Mouse (Mus musculus) midbrain, embryonic 12.5 days (tissue): ENCODE data around the gene Arpp21. TPM values are rescaled to one million over a fixed set of nuclear protein-coding genes. Genes with fewer than 3 reads are reported as not detected.

Experiments
- ATAC-seq: fragments of 200-750 bp; cut with Nextera tagmentation; 2 replicates; pipeline ENCODE4 v1.8.0; 2017; ENCODE audit warnings: low read depth, moderate TSS enrichment, moderate library complexity; ENCODE audit not compliant: low FRiP score
- H3K27ac ChIP-seq: fragments of 300-500 bp; sonication (generic); replicated peaks from 2 replicates; pipeline ENCODE4 v1.5.1; 2016; ENCODE audit warnings: mild to moderate bottlenecking
- H3K27me3 ChIP-seq: fragments of 300-500 bp; sonication (generic); 2 replicates; pipeline ENCODE4 v1.6.1; 2016; ENCODE audit warnings: mild to moderate bottlenecking
- H3K36me3 ChIP-seq: fragments of 300-500 bp; sonication (generic); 2 replicates; pipeline ENCODE4 v1.6.1; 2016
- H3K4me1 ChIP-seq: fragments of 300-500 bp; sonication (generic); 2 replicates; pipeline ENCODE4 v1.6.1; 2016
- H3K4me2 ChIP-seq: fragments of 300-500 bp; sonication (generic); replicated peaks from 2 replicates; pipeline ENCODE4 v1.6.1; 2016; ENCODE audit warnings: mild to moderate bottlenecking, moderate library complexity
- H3K4me3 ChIP-seq: fragments of 300-500 bp; sonication (generic); 2 replicates; pipeline ENCODE4 v1.5.1; 2016; ENCODE audit warnings: mild to moderate bottlenecking
- H3K9ac ChIP-seq: fragments of 300-500 bp; sonication (generic); replicated peaks from 2 replicates; pipeline ENCODE4 v1.6.1; 2016; ENCODE audit warnings: mild to moderate bottlenecking, moderate library complexity
- H3K9me3 ChIP-seq: fragments of 300-500 bp; sonication (generic); 2 replicates; pipeline ENCODE4 v1.6.1; 2016; ENCODE audit warnings: mild to moderate bottlenecking
- WGBS: fragments of 180-500 bp; shearing (Covaris S2); methylation state at CpG from one replicate; pipeline ENCODE4 v1.1.7; 2016; 5-methylcytosine and 5-hydroxymethylcytosine counted together
- polyA plus RNA-seq: library from polyadenylated mRNA; unstranded; fragments of >200 nt; fragmentation: Nextera tagmentation; extraction: Ambion mirVana; gene quantifications from 2 replicates; pipeline ENCODE4 v1.2.1, GENCODE M21; 2016

Arpp21 gene
- polyA plus RNA-seq, 1 experiment from 2014 or later = 10.1 TPM

DNA sequence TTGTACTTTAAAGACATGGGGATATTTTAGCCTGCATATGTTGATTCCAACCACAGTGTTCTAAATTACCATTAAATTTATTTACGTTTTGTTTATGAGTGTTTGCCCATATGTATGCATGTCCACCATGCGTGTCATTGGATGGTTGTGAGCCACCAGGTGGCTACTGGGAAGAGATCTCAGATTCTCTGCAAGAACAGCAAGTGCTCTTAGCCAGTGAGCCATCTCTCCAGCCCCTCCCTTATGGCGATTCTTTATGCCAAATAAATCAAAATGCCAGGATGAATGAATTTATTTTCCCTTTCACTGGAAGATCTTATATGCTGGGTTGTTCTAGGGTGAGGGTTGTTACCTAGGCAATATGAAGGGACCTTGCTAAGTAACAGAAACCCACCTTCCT is 7.3 kb downstream of the Arpp21 start:
- Histone ChIP-seq H3K4me2 (no peak overlapping the region), H3K4me3 (no peak overlapping the region), H3K27me3 (peaks cover 12% of the 10 kb centered on the region), H3K27ac (no peak overlapping the region), H3K9me3 (no peaks in the 10 kb centered on the region), H3K9ac (no peak overlapping the region), H3K36me3 (no peaks in the 10 kb centered on the region), H3K4me1 (no peaks in the 10 kb centered on the region)
- ATAC-seq = no peak
- 92% methylated on average over 3 of the region's 3 CpGs for WGBS

DNA sequence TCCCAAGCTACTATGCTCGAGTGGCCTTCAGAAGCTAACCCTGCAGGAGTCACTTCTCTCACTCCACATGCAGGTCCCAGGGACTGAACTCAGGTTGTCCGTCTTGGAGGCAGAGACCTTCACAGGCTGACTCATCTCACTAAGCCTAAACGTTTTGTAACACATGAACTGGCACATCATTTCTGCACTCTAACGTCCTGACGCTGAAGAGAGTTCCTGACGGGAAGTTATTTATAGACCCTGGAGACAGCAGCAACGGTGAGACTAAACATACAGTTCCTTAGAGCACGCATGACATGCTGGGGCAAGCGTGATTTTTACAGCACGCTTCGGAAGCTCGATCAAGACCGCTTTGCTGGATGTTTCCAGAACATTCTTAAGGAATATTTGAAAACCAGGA is 8.6 kb downstream of the Arpp21 start:
- no peak overlapping the region for H3K27ac ChIP-seq
- no peaks in the 10 kb centered on the region for H3K36me3 ChIP-seq
- ATAC-seq = no peak
- H3K4me1 ChIP-seq = no peaks in the 10 kb centered on the region
- no peak overlapping the region for H3K4me3 ChIP-seq
- H3K27me3 ChIP-seq = peaks cover 2% of the 10 kb centered on the region
- no peaks in the 10 kb centered on the region for H3K9me3 ChIP-seq
- no peak overlapping the region for H3K9ac ChIP-seq
- WGBS = 90% methylated on average over 13 of the region's 13 CpGs
- no peak overlapping the region for H3K4me2 ChIP-seq

DNA sequence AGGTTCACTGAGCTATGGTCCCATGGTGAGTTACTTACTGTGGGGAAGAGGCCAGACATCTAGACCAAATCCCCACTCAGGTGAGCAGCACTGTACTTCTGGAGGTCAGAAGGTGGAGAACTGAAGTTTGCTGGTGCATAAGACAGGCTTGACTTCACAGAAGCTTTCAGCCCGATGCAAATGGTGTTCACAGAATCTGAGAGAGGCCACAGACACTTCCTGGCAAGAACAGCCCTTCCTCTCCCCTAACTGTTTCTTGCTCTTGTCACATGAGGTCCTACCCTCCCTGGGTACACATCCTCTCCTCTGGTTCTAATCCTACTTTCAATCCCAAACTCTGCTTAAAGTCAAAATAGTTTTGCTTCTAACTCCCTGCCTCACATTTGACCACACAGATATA is 9.2 kb downstream of the Arpp21 start:
- no peaks in the 10 kb centered on the region for H3K4me1 ChIP-seq
- no peak overlapping the region for H3K9ac ChIP-seq
- no peaks in the 10 kb centered on the region for H3K9me3 ChIP-seq
- H3K4me2 ChIP-seq = no peak overlapping the region
- no peaks in the 10 kb centered on the region for H3K27me3 ChIP-seq
- 68% methylated on average over 1 of the region's 1 CpGs for WGBS
- no peak for ATAC-seq
- no peak overlapping the region for H3K27ac ChIP-seq
- H3K4me3 ChIP-seq = no peak overlapping the region
- H3K36me3 ChIP-seq = no peaks in the 10 kb centered on the region

DNA sequence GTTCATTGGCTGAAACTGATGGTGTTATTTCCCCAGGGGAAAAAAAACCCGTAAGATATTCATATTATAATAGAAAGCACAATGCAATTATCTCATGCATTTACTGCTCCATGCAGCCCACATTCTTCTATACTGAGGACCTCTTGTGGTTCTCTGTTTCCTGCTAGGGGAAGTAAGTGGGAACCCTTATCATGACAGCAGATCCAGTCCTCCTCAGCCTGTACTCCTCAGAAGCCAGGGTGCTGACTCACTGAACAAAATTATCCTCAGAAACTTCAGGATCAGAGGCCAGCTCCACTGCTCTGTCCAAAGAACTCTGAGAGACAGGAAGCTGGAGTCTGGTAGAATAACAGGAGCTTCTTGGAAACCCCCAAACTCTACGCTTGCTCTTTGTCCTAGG is 10.7 kb downstream of the Arpp21 start:
- 74% methylated on average over 2 of the region's 2 CpGs for WGBS
- no peak for ATAC-seq
- Histone ChIP-seq H3K4me3 (no peak overlapping the region), H3K9ac (no peak overlapping the region), H3K4me1 (no peaks in the 10 kb centered on the region), H3K9me3 (no peaks in the 10 kb centered on the region), H3K27ac (no peak overlapping the region), H3K36me3 (no peaks in the 10 kb centered on the region), H3K27me3 (no peaks in the 10 kb centered on the region), H3K4me2 (no peak overlapping the region)

DNA sequence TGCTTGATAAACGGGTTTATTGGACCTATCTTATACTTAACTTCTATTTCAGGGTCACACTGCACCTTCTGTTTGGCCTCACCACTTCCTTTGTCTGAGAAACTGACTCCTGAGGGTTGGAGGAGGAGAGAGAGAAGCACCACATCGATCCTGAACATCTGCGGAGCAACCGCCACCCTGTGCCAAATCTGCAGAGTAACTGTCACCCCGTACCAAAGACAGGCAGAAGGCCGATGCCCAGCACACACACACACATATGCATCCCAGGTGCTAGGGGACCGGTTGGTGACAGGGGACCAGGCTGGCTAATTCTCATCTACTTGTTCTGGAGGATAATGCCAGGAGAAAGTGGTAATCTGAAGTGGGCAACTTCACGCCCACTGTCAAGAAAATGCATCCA is 16.4 kb downstream of the Arpp21 start:
- no peaks in the 10 kb centered on the region for H3K9me3 ChIP-seq
- ATAC-seq = no peak
- H3K4me2 ChIP-seq = no peak overlapping the region
- no peaks in the 10 kb centered on the region for H3K4me1 ChIP-seq
- no peak overlapping the region for H3K9ac ChIP-seq
- WGBS = 86% methylated on average over 8 of the region's 8 CpGs
- H3K36me3 ChIP-seq = no peaks in the 10 kb centered on the region
- no peak overlapping the region for H3K4me3 ChIP-seq
- no peak overlapping the region for H3K27ac ChIP-seq
- H3K27me3 ChIP-seq = no peaks in the 10 kb centered on the region

DNA sequence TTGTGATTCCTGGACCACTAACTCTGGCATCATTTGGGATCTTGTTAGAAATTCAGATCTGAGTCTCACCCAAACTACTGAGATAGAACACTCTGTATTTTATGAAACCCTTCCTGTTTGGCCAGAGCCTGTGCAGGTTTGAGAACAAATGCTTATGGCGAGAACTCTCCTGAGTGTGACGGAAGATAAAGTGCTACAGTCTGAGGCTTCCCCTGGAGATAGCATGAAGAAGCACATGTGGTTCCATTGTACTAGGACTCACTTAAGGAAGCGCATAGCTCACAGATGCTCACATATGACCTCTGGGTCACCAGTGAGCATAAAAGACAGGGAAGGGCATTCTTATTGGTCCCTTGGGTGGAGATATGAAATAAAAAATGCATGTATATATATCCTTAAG is 17.5 kb downstream of the Arpp21 start:
- H3K9me3 ChIP-seq = no peaks in the 10 kb centered on the region
- 69% methylated on average over 3 of the region's 3 CpGs for WGBS
- no peaks in the 10 kb centered on the region for H3K4me1 ChIP-seq
- ATAC-seq = no peak
- H3K27me3 ChIP-seq = no peaks in the 10 kb centered on the region
- H3K4me3 ChIP-seq = no peak overlapping the region
- H3K27ac ChIP-seq = no peak overlapping the region
- H3K4me2 ChIP-seq = no peak overlapping the region
- no peaks in the 10 kb centered on the region for H3K36me3 ChIP-seq
- no peak overlapping the region for H3K9ac ChIP-seq

DNA sequence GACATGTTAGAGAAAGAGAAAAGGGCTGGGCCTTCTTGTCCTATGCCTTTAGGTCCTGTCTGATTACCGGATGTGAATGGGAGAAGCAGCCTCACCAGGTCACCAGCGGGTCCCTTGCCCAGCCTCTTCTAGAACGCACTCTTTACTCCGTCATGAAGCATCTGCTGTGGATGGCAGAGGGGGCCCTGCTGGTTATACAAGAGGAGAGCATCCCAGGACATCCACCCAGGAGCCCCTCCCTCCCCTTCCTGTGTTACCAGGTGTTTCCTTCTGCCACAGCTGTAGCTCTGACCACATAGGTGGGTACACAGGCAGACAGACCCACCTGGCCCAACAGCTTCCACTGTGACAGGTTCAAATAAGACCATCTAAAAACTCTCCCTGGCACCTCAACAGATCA is 18.6 kb downstream of the Arpp21 start:
- no peak overlapping the region for H3K27ac ChIP-seq
- H3K4me1 ChIP-seq = no peaks in the 10 kb centered on the region
- no peak for ATAC-seq
- H3K36me3 ChIP-seq = no peaks in the 10 kb centered on the region
- H3K9ac ChIP-seq = no peak overlapping the region
- 82% methylated on average over 4 of the region's 4 CpGs for WGBS
- H3K4me3 ChIP-seq = no peak overlapping the region
- no peaks in the 10 kb centered on the region for H3K27me3 ChIP-seq
- no peak overlapping the region for H3K4me2 ChIP-seq
- no peaks in the 10 kb centered on the region for H3K9me3 ChIP-seq

DNA sequence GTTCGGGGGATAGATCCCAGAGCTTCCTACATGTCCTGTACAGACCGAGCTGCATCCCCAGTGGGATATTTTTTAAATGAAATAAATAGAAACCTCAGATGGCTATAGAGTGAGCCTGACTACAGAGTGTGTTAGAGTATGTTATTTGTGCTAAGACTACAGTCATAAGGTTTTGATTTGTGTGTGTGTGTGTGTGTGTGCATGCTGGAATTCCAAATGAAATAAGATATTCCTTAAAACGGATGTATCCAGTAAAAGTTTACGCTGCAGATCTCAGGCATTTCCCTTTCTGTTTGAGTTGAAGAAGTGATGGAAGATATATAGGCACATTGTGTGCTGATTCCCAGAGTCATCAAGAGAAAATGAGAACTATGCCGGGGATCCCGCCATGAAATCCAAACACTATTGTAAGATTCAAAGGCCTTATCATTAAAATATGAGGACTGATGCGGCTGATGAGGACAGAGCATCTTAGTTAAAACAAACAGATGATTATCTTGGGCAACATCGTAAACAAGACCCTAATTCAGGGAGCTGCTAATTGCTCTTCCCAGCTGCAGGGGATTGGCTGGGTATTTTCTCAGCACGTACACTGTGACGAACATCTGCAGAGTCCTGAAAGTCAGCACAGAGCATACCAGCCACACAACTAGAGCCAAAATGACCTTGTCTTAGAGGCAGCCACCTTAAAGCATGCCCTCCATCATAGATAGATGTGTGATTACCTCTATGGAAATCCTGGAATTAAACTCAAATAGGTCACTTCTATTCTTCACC is 20.5 kb downstream of the Arpp21 start:
- Histone ChIP-seq H3K4me1 (no peaks in the 10 kb centered on the region), H3K9me3 (no peaks in the 10 kb centered on the region), H3K4me3 (no peak overlapping the region), H3K9ac (no peak overlapping the region), H3K36me3 (no peaks in the 10 kb centered on the region), H3K27me3 (no peaks in the 10 kb centered on the region), H3K4me2 (no peak overlapping the region), H3K27ac (no peak overlapping the region)
- no peak for ATAC-seq
- whole genome bisulfite sequencing = 82% methylated on average over 10 of the region's 10 CpGs

DNA sequence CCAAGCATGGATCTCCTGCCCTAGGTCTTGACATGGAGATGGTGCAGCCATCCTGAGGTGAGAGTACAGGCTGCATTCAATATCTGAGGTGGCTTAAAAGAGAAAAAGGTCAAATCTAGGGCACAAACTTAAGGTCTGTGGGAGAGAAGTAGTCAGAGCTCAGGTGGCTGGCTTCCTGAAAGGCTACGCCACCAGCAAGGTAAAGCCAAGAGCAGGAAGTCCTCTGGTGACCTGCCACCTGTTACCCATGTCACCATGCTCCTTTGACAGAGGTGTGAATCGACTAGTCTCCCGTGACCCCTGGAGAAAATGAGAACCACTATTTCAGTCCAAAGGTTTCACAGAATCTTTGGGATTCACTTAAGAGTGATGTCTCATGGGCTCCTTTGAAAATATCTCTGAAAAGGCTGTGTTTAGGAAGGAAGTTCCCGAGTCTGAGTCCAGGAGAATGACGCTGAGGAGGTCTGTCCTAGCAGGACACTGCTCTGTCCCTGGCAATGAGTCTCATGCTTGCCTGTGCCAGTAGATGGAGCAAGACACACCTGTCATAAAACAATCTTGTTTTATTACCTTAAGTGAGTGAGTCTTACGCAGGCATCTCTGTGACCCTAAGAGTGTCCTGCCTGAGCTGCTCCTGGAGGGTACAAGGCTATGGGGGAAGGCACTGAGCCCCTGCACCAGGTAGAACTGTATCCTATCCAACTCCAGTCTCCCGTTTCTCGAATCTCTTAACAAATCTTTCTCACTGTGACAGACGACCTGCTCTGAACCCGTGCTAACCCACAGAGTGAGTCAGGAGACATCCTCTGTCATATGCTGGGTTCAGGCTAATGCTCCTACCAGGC is 22.1 kb downstream of the Arpp21 start:
- no peak overlapping the region for H3K4me3 ChIP-seq
- H3K4me1 ChIP-seq = no peaks in the 10 kb centered on the region
- no peak overlapping the region for H3K27ac ChIP-seq
- WGBS = 74% methylated on average over 10 of the region's 10 CpGs
- no peaks in the 10 kb centered on the region for H3K9me3 ChIP-seq
- H3K27me3 ChIP-seq = no peaks in the 10 kb centered on the region
- no peaks in the 10 kb centered on the region for H3K36me3 ChIP-seq
- ATAC-seq = no peak
- no peak overlapping the region for H3K9ac ChIP-seq
- no peak overlapping the region for H3K4me2 ChIP-seq

DNA sequence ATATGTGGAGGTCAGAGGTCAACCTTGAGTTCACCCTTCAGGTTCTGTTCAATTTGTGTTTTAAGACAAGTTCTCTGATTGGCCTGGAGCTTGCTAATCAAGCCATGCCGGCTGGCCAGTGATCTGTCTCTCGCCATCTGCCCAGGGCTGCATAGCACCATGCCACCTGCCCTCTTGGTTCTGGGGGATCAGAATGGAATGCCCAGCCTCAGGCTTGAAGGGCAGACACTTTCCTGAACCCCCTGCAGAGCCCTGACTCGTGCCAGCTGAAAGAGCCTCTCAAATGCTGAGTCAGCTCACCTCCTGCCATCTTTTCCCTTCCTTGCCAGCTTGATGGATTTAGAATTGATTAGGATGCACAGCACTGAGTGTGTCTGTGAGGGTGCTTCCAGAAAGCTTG is 25.9 kb downstream of the Arpp21 start:
- Histone ChIP-seq H3K4me1 (peaks cover 7% of the 10 kb centered on the region), H3K36me3 (no peaks in the 10 kb centered on the region), H3K9ac (no peak overlapping the region), H3K9me3 (no peaks in the 10 kb centered on the region), H3K4me2 (no peak overlapping the region), H3K4me3 (no peak overlapping the region), H3K27ac (no peak overlapping the region), H3K27me3 (no peaks in the 10 kb centered on the region)
- WGBS = 66% methylated on average over 3 of the region's 3 CpGs
- ATAC-seq = no peak

DNA sequence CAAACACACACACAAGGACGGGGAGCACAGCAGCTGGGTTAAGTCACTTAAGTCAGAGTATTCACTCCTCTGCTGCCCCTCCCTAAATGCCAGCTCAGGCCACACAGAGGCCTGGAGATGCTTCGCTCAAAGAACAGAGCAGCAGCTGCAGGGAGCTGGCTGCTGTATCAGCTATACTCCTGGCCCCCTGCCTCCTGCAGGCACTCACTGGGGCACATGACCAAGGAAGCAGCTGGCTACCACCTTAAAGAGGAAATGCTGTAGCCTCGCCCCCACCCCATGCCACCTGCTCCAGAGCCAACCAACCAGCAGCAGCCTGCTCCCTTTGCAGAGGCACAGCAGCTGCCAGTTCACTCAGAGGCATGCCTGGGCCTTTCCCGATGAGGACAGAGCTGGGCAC is 28.0 kb downstream of the Arpp21 start:
- ATAC-seq = peak; percentile 97
- H3K9ac ChIP-seq = no peak overlapping the region
- H3K36me3 ChIP-seq = no peaks in the 10 kb centered on the region
- H3K4me1 ChIP-seq = peaks cover 7% of the 10 kb centered on the region
- 16% methylated on average over 4 of the region's 4 CpGs for WGBS
- no peaks in the 10 kb centered on the region for H3K27me3 ChIP-seq
- H3K9me3 ChIP-seq = no peaks in the 10 kb centered on the region
- H3K4me3 ChIP-seq = no peak overlapping the region
- H3K27ac ChIP-seq = peak overlapping the region; percentile 52
- H3K4me2 ChIP-seq = no peak overlapping the region

DNA sequence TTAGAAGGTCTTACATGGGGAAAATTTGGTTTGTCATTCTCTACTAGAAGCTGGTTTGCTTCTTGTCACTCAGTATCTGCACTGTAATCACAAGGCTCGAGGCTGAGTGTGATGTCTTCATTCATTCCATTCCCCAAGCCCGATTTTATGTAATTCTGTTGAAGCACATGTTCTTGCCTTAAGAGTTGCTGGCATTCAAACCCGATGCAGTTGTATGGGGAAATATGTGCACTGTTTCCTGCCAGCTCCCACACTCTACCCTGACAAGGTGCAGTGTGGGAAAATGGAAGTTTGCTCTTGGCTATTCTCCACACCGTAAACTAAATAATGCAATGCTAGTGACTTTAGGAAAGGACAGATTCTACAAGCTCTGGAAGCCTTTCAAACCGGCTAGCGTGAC is 37.4 kb downstream of the Arpp21 start:
- H3K27ac ChIP-seq = no peak overlapping the region
- no peaks in the 10 kb centered on the region for H3K4me1 ChIP-seq
- no peaks in the 10 kb centered on the region for H3K9me3 ChIP-seq
- H3K4me3 ChIP-seq = no peak overlapping the region
- no peak overlapping the region for H3K9ac ChIP-seq
- no peaks in the 10 kb centered on the region for H3K36me3 ChIP-seq
- H3K4me2 ChIP-seq = no peak overlapping the region
- ATAC-seq = no peak
- no peaks in the 10 kb centered on the region for H3K27me3 ChIP-seq
- WGBS = 87% methylated on average over 6 of the region's 6 CpGs
